Mouse (Mus musculus) ES-Bruce4 (cell line): ENCODE measurements around the gene Alkbh8. TPM values are rescaled to one million over a fixed set of nuclear protein-coding genes. Genes with fewer than 3 reads are reported as not detected.
"Not testable (repeated sequence)": the region's sequence is repeated elsewhere in the genome, so short reads cannot be mapped to it uniquely, and the experiment has no call there.

Experiments
- H3K27ac ChIP-seq: 2 replicates; pipeline ENCODE4 v1.5.1; 2012; ENCODE audit warnings: low read length, inconsistent platforms; ENCODE audit not compliant: insufficient read depth
- H3K27me3 ChIP-seq: 2 replicates; pipeline ENCODE4 v1.6.1; 2012; ENCODE audit warnings: mild to moderate bottlenecking, low read length, inconsistent platforms; ENCODE audit not compliant: control insufficient read depth, poor library complexity, insufficient read depth, severe bottlenecking
- H3K36me3 ChIP-seq: 2 replicates; pipeline ENCODE4 v1.6.1; 2012; ENCODE audit warnings: inconsistent platforms, mild to moderate bottlenecking, low read length, moderate library complexity; ENCODE audit not compliant: control insufficient read depth, poor library complexity, insufficient read depth, severe bottlenecking
- H3K4me1 ChIP-seq: one replicate; pipeline ENCODE4 v1.8.1; 2011; ENCODE audit warnings: low read length; ENCODE audit not compliant: control insufficient read depth, insufficient read depth
- H3K4me3 ChIP-seq: 2 replicates; pipeline ENCODE4 v1.5.1; 2011; ENCODE audit warnings: low read depth, mild to moderate bottlenecking, low read length
- H3K9ac ChIP-seq: 2 replicates; pipeline ENCODE4 v1.6.1; 2012; ENCODE audit warnings: low read depth, mild to moderate bottlenecking, inconsistent platforms; ENCODE audit not compliant: poor library complexity, severe bottlenecking
- H3K9me3 ChIP-seq: replicated peaks from 2 replicates; pipeline ENCODE4 v1.6.1; 2012; ENCODE audit warnings: mild to moderate bottlenecking, low read length, inconsistent platforms; ENCODE audit not compliant: control insufficient read depth, poor library complexity, insufficient read depth, severe bottlenecking
- CTCF ChIP-seq: IDR thresholded peaks from one replicate; pipeline ENCODE4 v1.8.1; 2011; ENCODE audit warnings: low read depth, low read length
- EP300 ChIP-seq: IDR thresholded peaks from 2 replicates; pipeline ENCODE4 v1.6.1; 2011; ENCODE audit warnings: low read depth, low read length; ENCODE audit not compliant: insufficient read depth
- POLR2A ChIP-seq: IDR thresholded peaks from one replicate; pipeline ENCODE4 v1.8.1; 2011; ENCODE audit warnings: low read length; ENCODE audit not compliant: insufficient read depth
- polyA plus RNA-seq: library from polyadenylated mRNA; stranded (reverse); fragments of >200 nt; gene quantifications from 2 replicates; pipeline ENCODE4 v1.2.4, GENCODE M21; 2011; ENCODE audit warnings: low read depth; ENCODE audit not compliant: missing spikeins, insufficient read depth, insufficient read length

Gene Alkbh8
- polyA plus RNA-seq, 1 experiment = 24.2 TPM

DNA sequence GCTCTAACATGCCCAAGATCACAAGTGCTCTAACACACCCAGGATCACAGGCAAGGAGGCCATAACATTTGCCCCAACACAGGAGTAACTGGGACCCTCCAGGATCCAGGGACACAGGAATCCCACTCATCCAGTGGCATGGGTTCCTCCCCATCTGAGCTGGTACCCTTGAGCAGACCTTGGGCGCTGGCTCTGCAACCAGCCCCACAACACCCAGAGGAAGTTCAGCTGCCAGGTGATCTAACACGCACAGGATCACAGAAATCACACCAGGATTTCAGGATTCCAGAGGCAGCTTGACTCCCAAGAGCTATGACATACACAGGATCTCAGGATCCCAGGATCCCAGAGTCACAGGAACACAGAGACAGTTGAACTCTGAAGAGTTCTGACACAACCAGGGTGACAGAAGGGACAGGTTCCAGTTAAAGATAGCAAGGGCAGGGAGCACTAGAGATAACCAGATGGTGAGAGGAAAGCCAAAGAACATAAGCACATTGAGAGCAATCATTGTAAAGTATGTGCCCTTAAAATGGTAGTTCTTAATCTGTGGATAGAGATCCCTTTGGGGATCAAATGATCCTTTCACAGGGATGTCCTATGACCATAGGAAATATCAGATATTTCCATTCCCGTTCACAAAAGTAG lies 4.1 kb upstream of the Alkbh8 start:
- Histone ChIP-seq H3K9me3 (no peaks in the 10 kb centered on the region), H3K27ac (no peak overlapping the region), H3K9ac (no peak overlapping the region), H3K27me3 (no peaks in the 10 kb centered on the region), H3K4me3 (no peak overlapping the region), H3K4me1 (no peaks in the 10 kb centered on the region), H3K36me3 (no peaks in the 10 kb centered on the region)
- TF ChIP-seq POLR2A (no peak), EP300 (no peak), CTCF (no peak)

GRCm38 (mm10) chr9:3336661-3337060 lies 1.7 kb downstream of the Alkbh8 start:
- Histone ChIP-seq H3K4me3 (no peak overlapping the region), H3K9me3 (no peaks in the 10 kb centered on the region), H3K36me3 (no peaks in the 10 kb centered on the region; the same call in 1 of the 2 replicates), H3K9ac (no peak overlapping the region), H3K4me1 (no peaks in the 10 kb centered on the region), H3K27me3 (no peaks in the 10 kb centered on the region), H3K27ac (no peak overlapping the region)
- TF ChIP-seq CTCF (no peak), EP300 (no peak), POLR2A (no peak)

DNA sequence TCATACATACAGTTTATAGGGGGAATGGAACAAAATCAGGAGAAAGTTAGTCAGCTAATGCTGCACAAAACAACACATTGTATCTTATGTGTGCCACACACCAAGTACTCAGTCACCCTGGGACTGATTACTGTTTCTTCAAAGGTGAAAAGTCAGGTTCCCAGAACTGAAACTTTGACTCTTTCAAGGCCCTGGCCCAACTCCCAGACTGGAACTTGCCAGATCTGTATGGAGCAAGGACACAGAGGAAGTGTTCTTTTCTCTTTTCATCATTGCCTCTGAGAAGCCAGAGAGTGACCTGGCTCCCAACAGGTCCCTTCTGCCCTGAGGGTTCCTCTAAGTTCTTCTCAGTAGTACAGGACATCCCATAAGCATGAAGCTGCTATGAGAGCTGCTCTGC lies 10.2 kb downstream of the Alkbh8 start:
- Histone ChIP-seq H3K27me3 (no peaks in the 10 kb centered on the region), H3K4me3 (no peak overlapping the region), H3K9ac (no peak overlapping the region), H3K4me1 (no peaks in the 10 kb centered on the region), H3K9me3 (no peaks in the 10 kb centered on the region), H3K36me3 (peaks cover 9% of the 10 kb centered on the region), H3K27ac (no peak overlapping the region)
- TF ChIP-seq POLR2A (no peak), CTCF (no peak), EP300 (no peak)

DNA sequence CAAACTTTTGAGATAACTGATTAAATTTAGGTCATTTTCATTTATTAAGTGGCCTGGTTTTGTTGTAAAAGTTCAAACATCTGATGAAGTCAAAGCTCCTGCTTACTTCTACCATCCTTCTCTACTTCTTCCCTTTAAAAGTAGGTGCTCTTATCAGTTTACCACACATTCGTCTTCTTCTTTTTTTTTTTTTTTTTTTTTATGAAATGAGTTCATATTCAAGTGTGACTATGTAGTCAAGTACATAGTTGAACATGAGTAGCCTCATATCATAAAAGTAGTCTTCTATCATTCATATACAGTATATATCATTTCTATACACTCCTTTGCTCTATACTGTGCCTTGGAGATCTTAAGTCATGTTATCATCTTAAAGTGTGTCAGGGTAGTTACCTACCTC lies 11.0 kb downstream of the Alkbh8 start:
- no peak overlapping the region for H3K4me3 ChIP-seq
- H3K27ac ChIP-seq = no peak overlapping the region
- no peaks in the 10 kb centered on the region for H3K4me1 ChIP-seq
- H3K36me3 ChIP-seq = peaks cover 13% of the 10 kb centered on the region
- no peak for TF ChIP-seq EP300
- no peak for TF ChIP-seq CTCF
- TF ChIP-seq POLR2A = no peak
- no peak overlapping the region for H3K9ac ChIP-seq
- H3K9me3 ChIP-seq = no peaks in the 10 kb centered on the region
- H3K27me3 ChIP-seq = no peaks in the 10 kb centered on the region

GRCm38 (mm10) chr9:3350056-3350455 lies 15.1 kb downstream of the Alkbh8 start:
- no peak overlapping the region for H3K4me3 ChIP-seq
- no peak overlapping the region for H3K9ac ChIP-seq
- H3K9me3 ChIP-seq = no peaks in the 10 kb centered on the region
- no peaks in the 10 kb centered on the region for H3K27me3 ChIP-seq
- TF ChIP-seq EP300 = no peak
- TF ChIP-seq POLR2A = no peak
- TF ChIP-seq CTCF = no peak
- H3K27ac ChIP-seq = no peak overlapping the region
- H3K36me3 ChIP-seq = peaks cover 10% of the 10 kb centered on the region
- H3K4me1 ChIP-seq = no peaks in the 10 kb centered on the region

GRCm38 (mm10) chr9:3376323-3376722 lies 41.4 kb downstream of the Alkbh8 start:
- not testable (repeated sequence) for H3K9me3 ChIP-seq, H3K9ac ChIP-seq, H3K4me1 ChIP-seq, H3K36me3 ChIP-seq, H3K27me3 ChIP-seq, H3K4me3 ChIP-seq
- peak; percentile 90 for TF ChIP-seq EP300
- peak overlapping the region; percentile 71; the same call in 1 of the 2 replicates for H3K27ac ChIP-seq
